18 mouse cellular contexts compared by ENCODE assay signal in the genomic region with DNA sequence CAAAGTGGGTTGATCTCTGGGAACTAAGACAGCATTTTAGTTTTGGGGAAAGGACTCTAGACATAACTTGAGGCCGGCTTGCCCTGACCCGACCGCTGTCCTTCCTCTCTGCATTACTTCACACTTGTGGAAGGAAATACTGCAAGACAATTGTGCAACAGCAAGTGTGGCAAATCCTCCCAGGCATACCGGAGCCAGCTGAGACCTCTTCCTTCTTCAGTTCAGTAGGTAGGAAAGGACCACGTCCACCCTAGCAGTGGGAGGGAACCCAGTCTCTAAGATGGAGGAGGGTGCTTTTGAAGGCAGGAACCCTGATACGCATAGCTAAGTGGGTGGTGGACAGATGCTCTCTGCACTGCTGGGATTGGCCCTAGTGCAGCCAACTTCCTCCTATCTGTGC. TPM values are rescaled to one million over a fixed set of nuclear protein-coding genes. Genes with fewer than 3 reads are reported as not detected.
DNase-seq lines count a peak whose midpoint lies in the region; ATAC-seq and TF ChIP-seq lines count a peak whose summit lies in the region.
"Had no signal": no experiment of that assay in that cellular context is flagged by ENCODE, and none has a peak within 500 bp of the region (broad histone marks: within the 10 kb centered on the region; RNA-seq: fewer than 3 reads in every experiment).

No protein-coding gene starts in this region.

- H3K9ac ChIP-seq in liver, embryonic 14.5 days (replicated peaks) = no peak overlapping the region
- H3K9ac ChIP-seq in intestine, embryonic 16.5 days (ENCODE audit: low read depth, low read length) = no peak overlapping the region
- H3K9ac ChIP-seq in midbrain, embryonic 14.5 days (replicated peaks; ENCODE audit: low read length) = no peak overlapping the region
- H3K9ac ChIP-seq: limb, embryonic 15.5 days; midbrain, embryonic 15.5 days had no signal

- H3K9me3 ChIP-seq in liver, embryonic 14.5 days (ENCODE audit: control insufficient read depth, low read length) = no peaks in the 10 kb centered on the region
- H3K9me3 ChIP-seq in megakaryocyte, embryonic 14.5 days = 0 out of 2 replicates have a peak, but pooled peaks cover 7% of the 10 kb centered on the region
- H3K9me3 ChIP-seq in intestine, embryonic 16.5 days (ENCODE audit: control insufficient read depth, low read length) = no peaks in the 10 kb centered on the region
- H3K9me3 ChIP-seq in midbrain, embryonic 14.5 days (ENCODE audit: control insufficient read depth, low read length) = no peaks in the 10 kb centered on the region
- H3K9me3 ChIP-seq: limb, embryonic 15.5 days; midbrain, embryonic 15.5 days had no signal

- peaks cover 43% of the 10 kb centered on the region for H3K36me3 ChIP-seq in liver, embryonic 14.5 days (replicated peaks; ENCODE audit: control insufficient read depth, insufficient read depth, low read depth)
- peaks cover 100% of the 10 kb centered on the region for H3K36me3 ChIP-seq in megakaryocyte, embryonic 14.5 days (replicated peaks; ENCODE audit: low read length)
- peaks cover 52% of the 10 kb centered on the region for H3K36me3 ChIP-seq in intestine, embryonic 16.5 days (ENCODE audit: control insufficient read depth, insufficient read depth, low read length)
- peaks cover 97% of the 10 kb centered on the region for H3K36me3 ChIP-seq in midbrain, embryonic 14.5 days (ENCODE audit: control insufficient read depth, insufficient read depth, low read length)

- WGBS in liver, embryonic 14.5 days (ENCODE audit: insufficient replicate concordance) = 68% methylated on average over 6 of the region's 6 CpGs
- 92% methylated on average over 6 of the region's 6 CpGs for WGBS in intestine, embryonic 16.5 days
- 95% methylated on average over 6 of the region's 6 CpGs for WGBS in midbrain, embryonic 14.5 days

- intact Hi-C loops in heart, postnatal 25 days (cut with DNase I) = loop anchor here (10.0 kb wide), 1 partner anchor 459 kb away; no protein-coding TSS in a partner anchor

- 0 out of 2 replicates have a peak, but pooled peaks have one; percentile 7 for ATAC-seq in liver, embryonic 14.5 days (ENCODE audit: insufficient read depth)
- no peak for ATAC-seq in intestine, embryonic 16.5 days
- no peak for ATAC-seq in midbrain, embryonic 14.5 days (ENCODE audit: low FRiP score, low TSS enrichment)
- ATAC-seq: hindbrain, postnatal 0 days; midbrain, embryonic 15.5 days had no signal

- no peaks in the 10 kb centered on the region for H3K27me3 ChIP-seq in liver, embryonic 14.5 days (ENCODE audit: control insufficient read depth, insufficient read depth, low read length)
- H3K27me3 ChIP-seq in megakaryocyte, embryonic 14.5 days (replicated peaks) = no peaks in the 10 kb centered on the region
- H3K27me3 ChIP-seq in intestine, embryonic 16.5 days (replicated peaks; ENCODE audit: control insufficient read depth, insufficient read depth, low read length) = no peaks in the 10 kb centered on the region
- no peaks in the 10 kb centered on the region for H3K27me3 ChIP-seq in midbrain, embryonic 14.5 days (ENCODE audit: control insufficient read depth, insufficient read depth, low read length)
- H3K27me3 ChIP-seq: limb, embryonic 15.5 days; midbrain, embryonic 15.5 days had no signal

- H3K4me1 ChIP-seq in brown adipose tissue, adult 24 weeks (ENCODE audit: control insufficient read depth, insufficient read depth, insufficient read length, low read length) = peaks cover 2% of the 10 kb centered on the region; the same call in 1 of the 2 replicates
- no peaks in the 10 kb centered on the region for H3K4me1 ChIP-seq in liver, embryonic 14.5 days (replicated peaks; ENCODE audit: control insufficient read depth in 2 of 2, insufficient read depth in 2 of 2, low read length in 1 of 2)
- peaks cover 21% of the 10 kb centered on the region; the same call in 1 of the 2 replicates for H3K4me1 ChIP-seq in megakaryocyte, embryonic 14.5 days
- H3K4me1 ChIP-seq in intestine, embryonic 16.5 days (ENCODE audit: control insufficient read depth, insufficient read depth, low read length) = peaks cover 5% of the 10 kb centered on the region
- no peaks in the 10 kb centered on the region for H3K4me1 ChIP-seq in midbrain, embryonic 14.5 days (ENCODE audit: control insufficient read depth, insufficient read depth, low read length)
- H3K4me1 ChIP-seq: limb, embryonic 15.5 days; midbrain, embryonic 15.5 days had no signal

- TF ChIP-seq EP300 in liver, embryonic 14.5 days (IDR thresholded peaks at IDR 0.05; ENCODE audit: low read depth) = no peak

- peak overlapping the region; percentile 28; the same call in 1 of the 2 replicates for H3K27ac ChIP-seq in brown adipose tissue, adult 24 weeks (replicated peaks; ENCODE audit: low read depth, low read length)
- H3K27ac ChIP-seq in liver, embryonic 14.5 days = no peak overlapping the region
- no peak overlapping the region for H3K27ac ChIP-seq in intestine, embryonic 16.5 days (ENCODE audit: low read length)
- H3K27ac ChIP-seq in midbrain, embryonic 14.5 days (replicated peaks; ENCODE audit: low read depth, low read length) = no peak overlapping the region
- H3K27ac ChIP-seq: heart, adult 2 months; hindbrain, postnatal 0 days; limb, embryonic 15.5 days; midbrain, embryonic 15.5 days had no signal

- no peak overlapping the region for H3K4me3 ChIP-seq in brown adipose tissue, adult 24 weeks (ENCODE audit: insufficient read depth, low read depth, low read length)
- H3K4me3 ChIP-seq in liver, embryonic 14.5 days (ENCODE audit: insufficient read depth in 1 of 2, low read depth in 2 of 2, low read length in 2 of 2) = no peak overlapping the region
- H3K4me3 ChIP-seq in megakaryocyte, embryonic 14.5 days (replicated peaks) = peak overlapping the region; percentile 39
- no peak overlapping the region for H3K4me3 ChIP-seq in intestine, embryonic 16.5 days (ENCODE audit: low read length)
- no peak overlapping the region for H3K4me3 ChIP-seq in midbrain, embryonic 14.5 days (replicated peaks; ENCODE audit: low read depth, low read length)
- H3K4me3 ChIP-seq: erythroblast, embryonic 14.5 days; heart, adult 2 months; limb, embryonic 15.5 days; midbrain, embryonic 15.5 days had no signal

- H3K4me2 ChIP-seq in liver, embryonic 14.5 days (ENCODE audit: low read depth) = no peak overlapping the region
- H3K4me2 ChIP-seq in intestine, embryonic 16.5 days (ENCODE audit: low read depth, low read length) = no peak overlapping the region
- H3K4me2 ChIP-seq in midbrain, embryonic 14.5 days (ENCODE audit: low read length) = no peak overlapping the region
- H3K4me2 ChIP-seq: limb, embryonic 15.5 days; midbrain, embryonic 15.5 days had no signal

- no peak for TF ChIP-seq CTCF in liver, embryonic 14.5 days (IDR thresholded peaks at IDR 0.05; ENCODE audit: low read depth)

- DNase-seq in heart, adult 11 months = peak; percentile 95
- DNase-seq in heart, postnatal 25 days (ENCODE audit: low spot score) = no peak
- no peak for DNase-seq in liver, embryonic 14.5 days (ENCODE audit: low read depth in 3 of 3, low spot score in 3 of 3)
- DNase-seq in spleen, adult 18-20 months = no peak
- no peak for DNase-seq in midbrain, embryonic 14.5 days
- DNase-seq: B cell, adult 2 months; cerebellum, adult 8-10 months had no signal

RNA-seq across cellular contexts. Expression of a gene that starts 10.9 kb away (rescaled TPM):
- total RNA-seq in heart, postnatal 25 days (2021) = 10 to 100 TPM; 39.9 TPM
- polyA plus RNA-seq in brown adipose tissue, adult 24 weeks (2012; ENCODE audit: insufficient read depth, insufficient read length, missing spikeins) = 583 and 610 TPM in 2 replicates
- 41.8 and 44.6 TPM in 2 replicates for polyA plus RNA-seq in liver, embryonic 14.5 days (2012; rRNA removed)
- 23.2 and 25.5 TPM in 2 replicates for polyA plus RNA-seq in liver, embryonic 14.5 days (2014; fragmentation: Nextera tagmentation; extraction: Ambion mirVana)
- 102 and 133 TPM in 2 replicates for polyA plus RNA-seq in megakaryocyte, embryonic 14.5 days (2012; ENCODE audit: insufficient read depth, low replicate concordance)
- 250 and 255 TPM in 2 replicates for polyA plus RNA-seq in intestine, embryonic 16.5 days (2015; fragmentation: Nextera tagmentation; extraction: Ambion mirVana)
- polyA plus RNA-seq in midbrain, embryonic 14.5 days (2014; fragmentation: Nextera tagmentation; extraction: Ambion mirVana) = 50.6 and 73.5 TPM in 2 replicates

RNA-seq across cellular contexts. Expression of a gene that starts 18.3 kb away (rescaled TPM):
- 1 to 10 TPM; 7.8 to 8.9 TPM for total RNA-seq in heart, postnatal 25 days (2021)
- polyA plus RNA-seq in brown adipose tissue, adult 24 weeks (2012; ENCODE audit: insufficient read depth, insufficient read length, missing spikeins) = not detected in 2 replicates
- 7.6 and 12.3 TPM in 2 replicates for polyA plus RNA-seq in liver, embryonic 14.5 days (2012; rRNA removed)
- 17.3 and 18.0 TPM in 2 replicates for polyA plus RNA-seq in liver, embryonic 14.5 days (2014; fragmentation: Nextera tagmentation; extraction: Ambion mirVana)
- polyA plus RNA-seq in megakaryocyte, embryonic 14.5 days (2012; ENCODE audit: insufficient read depth, low replicate concordance) = 7.5 TPM in 1 of 2 replicates, not detected in the other
- polyA plus RNA-seq in intestine, embryonic 16.5 days (2015; fragmentation: Nextera tagmentation; extraction: Ambion mirVana) = 16.8 and 20.4 TPM in 2 replicates
- 16.9 and 20.2 TPM in 2 replicates for polyA plus RNA-seq in midbrain, embryonic 14.5 days (2014; fragmentation: Nextera tagmentation; extraction: Ambion mirVana)

RNA-seq across cellular contexts. Expression of a gene that starts 29.1 kb away (rescaled TPM):
- under 1 TPM in 1 of 2 experiments, not detected in 1; 0.39 TPM for total RNA-seq in heart, postnatal 25 days (2021)
- polyA plus RNA-seq in brown adipose tissue, adult 24 weeks (2012; ENCODE audit: insufficient read depth, insufficient read length, missing spikeins) = not detected in 2 replicates
- not detected in 2 replicates for polyA plus RNA-seq in liver, embryonic 14.5 days (2012; rRNA removed)
- not detected in 2 replicates for polyA plus RNA-seq in liver, embryonic 14.5 days (2014; fragmentation: Nextera tagmentation; extraction: Ambion mirVana)
- 3.4 TPM in 1 of 2 replicates, not detected in the other for polyA plus RNA-seq in megakaryocyte, embryonic 14.5 days (2012; ENCODE audit: insufficient read depth, low replicate concordance)
- polyA plus RNA-seq in intestine, embryonic 16.5 days (2015; fragmentation: Nextera tagmentation; extraction: Ambion mirVana) = 0.48 TPM in 1 of 2 replicates, not detected in the other
- 0.93 TPM in 1 of 2 replicates, not detected in the other for polyA plus RNA-seq in midbrain, embryonic 14.5 days (2014; fragmentation: Nextera tagmentation; extraction: Ambion mirVana)
- polyA plus RNA-seq: heart, adult 2 months; heart, postnatal 0 days; kidney, embryonic 14.5 days; limb, embryonic 15.5 days; urinary bladder, adult 2 months had no signal

RNA-seq across cellular contexts. Expression of a gene that starts 51.8 kb away (rescaled TPM):
- 10 to 100 TPM; 41.3 to 41.5 TPM for total RNA-seq in heart, postnatal 25 days (2021)
- polyA plus RNA-seq in brown adipose tissue, adult 24 weeks (2012; ENCODE audit: insufficient read depth, insufficient read length, missing spikeins) = 7.8 and 11.3 TPM in 2 replicates
- polyA plus RNA-seq in liver, embryonic 14.5 days (2012; rRNA removed) = 11.2 and 13.1 TPM in 2 replicates
- polyA plus RNA-seq in liver, embryonic 14.5 days (2014; fragmentation: Nextera tagmentation; extraction: Ambion mirVana) = 13.2 and 13.6 TPM in 2 replicates
- polyA plus RNA-seq in megakaryocyte, embryonic 14.5 days (2012; ENCODE audit: insufficient read depth, low replicate concordance) = 1.9 and 3.8 TPM in 2 replicates
- polyA plus RNA-seq in intestine, embryonic 16.5 days (2015; fragmentation: Nextera tagmentation; extraction: Ambion mirVana) = 50.5 and 52.2 TPM in 2 replicates
- 16.2 and 17.7 TPM in 2 replicates for polyA plus RNA-seq in midbrain, embryonic 14.5 days (2014; fragmentation: Nextera tagmentation; extraction: Ambion mirVana)

RNA-seq across cellular contexts. Expression of a gene that starts 56.0 kb away (rescaled TPM):
- total RNA-seq in heart, postnatal 25 days (2021) = 10 to 100 TPM; 19.4 to 20.1 TPM
- polyA plus RNA-seq in brown adipose tissue, adult 24 weeks (2012; ENCODE audit: insufficient read depth, insufficient read length, missing spikeins) = 48.8 and 50.3 TPM in 2 replicates
- 11.4 and 12.2 TPM in 2 replicates for polyA plus RNA-seq in liver, embryonic 14.5 days (2012; rRNA removed)
- 14.9 and 15.4 TPM in 2 replicates for polyA plus RNA-seq in liver, embryonic 14.5 days (2014; fragmentation: Nextera tagmentation; extraction: Ambion mirVana)
- polyA plus RNA-seq in megakaryocyte, embryonic 14.5 days (2012; ENCODE audit: insufficient read depth, low replicate concordance) = 40.1 and 45.3 TPM in 2 replicates
- 63.3 and 64.3 TPM in 2 replicates for polyA plus RNA-seq in intestine, embryonic 16.5 days (2015; fragmentation: Nextera tagmentation; extraction: Ambion mirVana)
- polyA plus RNA-seq in midbrain, embryonic 14.5 days (2014; fragmentation: Nextera tagmentation; extraction: Ambion mirVana) = 46.0 and 47.3 TPM in 2 replicates
